Mouse (Mus musculus) liver, embryonic 14.5 days (tissue): ENCODE measurements at regions not wholly inside any gene's neighbourhood (a gene's known extent, or its start where the extent isn't known, plus 50 kb on each side); places are given as distances from the start of the nearest gene placed in this dataset.

Source experiments
- CTCF ChIP-seq: IDR thresholded peaks from 2 replicates; pipeline ENCODE4 v1.5.1; 2016; ENCODE audit warnings: antibody characterized with exemption, low read depth, control low read depth
- EP300 ChIP-seq: IDR thresholded peaks from 2 replicates; pipeline ENCODE4 v1.6.1; 2016; ENCODE audit warnings: antibody characterized with exemption, low read depth

- TF ChIP-seq CTCF = no peak
- TF ChIP-seq EP300 = no peak
These were observed 88.3 kb upstream of the Tmem28 start for GRCm38 (mm10) chrX:99732526-99732925.
